Mouse (Mus musculus): Measurements from ENCODE around the gene Cmtm1. TPM values are rescaled to one million over a fixed set of nuclear protein-coding genes. Genes with fewer than 3 reads are reported as not detected.

Cmtm1 gene
- polyA plus RNA-seq, 2 experiments, result not detected

- Histone ChIP-seq H3K36me3 (ENCODE audit: control insufficient read depth, insufficient read depth, low read length) (peaks cover 52% of the 10 kb centered on the region), H3K9me3 (ENCODE audit: control insufficient read depth, low read length) (no peaks in the 10 kb centered on the region), H3K9ac (ENCODE audit: low read depth, low read length, severe bottlenecking) (no peak overlapping the region), H3K4me2 (replicated peaks; ENCODE audit: low read depth, low read length, severe bottlenecking) (no peak overlapping the region), H3K27ac (replicated peaks; ENCODE audit: low read depth, low read length) (no peak overlapping the region), H3K27me3 (ENCODE audit: control insufficient read depth, insufficient read depth, low read length) (no peaks in the 10 kb centered on the region), H3K4me1 (ENCODE audit: control insufficient read depth, insufficient read depth, low read length) (no peaks in the 10 kb centered on the region), H3K4me3 (replicated peaks; ENCODE audit: low read length) (no peak overlapping the region)
- no peak for ATAC-seq (ENCODE audit: low FRiP score, low read depth)
- WGBS, result 87% methylated on average over 5 of the region's 5 CpGs
- no peak for DNase-seq (ENCODE audit: low spot score)
- no peak for TF ChIP-seq POLR2A (IDR thresholded peaks at IDR 0.05; ENCODE audit: borderline replicate concordance, extremely low read depth, insufficient read depth, insufficient read length)
Measured at GRCm38 (mm10) chr8:104348971-104349370, 39.0 kb upstream of the Cmtm1 start.

- Histone ChIP-seq H3K4me3 (replicated peaks; ENCODE audit: low read length) (no peak overlapping the region), H3K36me3 (ENCODE audit: control insufficient read depth, insufficient read depth, low read length) (peaks cover 45% of the 10 kb centered on the region), H3K9me3 (ENCODE audit: control insufficient read depth, low read length) (no peaks in the 10 kb centered on the region), H3K27me3 (ENCODE audit: control insufficient read depth, insufficient read depth, low read length) (no peaks in the 10 kb centered on the region), H3K4me1 (ENCODE audit: control insufficient read depth, insufficient read depth, low read length) (peaks cover 3% of the 10 kb centered on the region), H3K9ac (ENCODE audit: low read depth, low read length, severe bottlenecking) (no peak overlapping the region), H3K4me2 (replicated peaks; ENCODE audit: low read depth, low read length, severe bottlenecking) (no peak overlapping the region), H3K27ac (replicated peaks; ENCODE audit: low read depth, low read length) (no peak overlapping the region)
- TF ChIP-seq POLR2A (IDR thresholded peaks at IDR 0.05; ENCODE audit: borderline replicate concordance, extremely low read depth, insufficient read depth, insufficient read length), result no peak
- DNase-seq (ENCODE audit: low spot score) (no peak), ATAC-seq (ENCODE audit: low FRiP score, low read depth) (no peak)
- 55% methylated on average over 12 of the region's 12 CpGs for WGBS
Measured at GRCm38 (mm10) chr8:104346706-104347105, 36.8 kb upstream of the Cmtm1 start.

DNA sequence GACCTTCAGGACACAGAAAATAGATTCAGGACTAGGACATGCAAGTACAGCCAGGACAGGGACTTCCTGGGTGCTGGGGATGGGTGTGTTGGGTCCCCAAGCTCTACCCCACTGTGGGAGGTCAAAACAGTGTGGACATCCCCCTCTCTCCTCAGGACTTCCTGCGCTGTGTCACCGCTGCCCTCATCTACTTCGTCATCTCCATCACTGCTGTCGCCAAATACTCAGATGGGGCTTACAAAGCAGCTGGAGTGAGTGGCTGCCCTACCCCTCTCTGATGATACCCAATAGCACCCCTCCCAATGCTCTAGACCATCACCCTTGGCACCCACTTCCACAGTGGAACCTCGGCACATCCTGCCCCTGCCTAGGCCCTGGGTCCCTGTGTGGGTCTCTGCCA is 34.7 kb upstream of the Cmtm1 start:
- no peaks in the 10 kb centered on the region for H3K9me3 ChIP-seq (ENCODE audit: control insufficient read depth, low read length)
- H3K4me2 ChIP-seq (replicated peaks; ENCODE audit: low read depth, low read length, severe bottlenecking), result no peak overlapping the region
- DNase-seq (ENCODE audit: low spot score), result no peak
- no peak for ATAC-seq (ENCODE audit: low FRiP score, low read depth)
- peaks cover 5% of the 10 kb centered on the region for H3K4me1 ChIP-seq (ENCODE audit: control insufficient read depth, insufficient read depth, low read length)
- no peak overlapping the region for H3K4me3 ChIP-seq (replicated peaks; ENCODE audit: low read length)
- 91% methylated on average over 5 of the region's 5 CpGs for WGBS
- no peak overlapping the region for H3K27ac ChIP-seq (replicated peaks; ENCODE audit: low read depth, low read length)
- H3K36me3 ChIP-seq (ENCODE audit: control insufficient read depth, insufficient read depth, low read length), result peaks cover 38% of the 10 kb centered on the region
- TF ChIP-seq POLR2A (IDR thresholded peaks at IDR 0.05; ENCODE audit: borderline replicate concordance, extremely low read depth, insufficient read depth, insufficient read length), result no peak
- H3K27me3 ChIP-seq (ENCODE audit: control insufficient read depth, insufficient read depth, low read length), result no peaks in the 10 kb centered on the region
- no peak overlapping the region for H3K9ac ChIP-seq (ENCODE audit: low read depth, low read length, severe bottlenecking)

- Histone ChIP-seq H3K9me3 (ENCODE audit: control insufficient read depth, low read length) (no peaks in the 10 kb centered on the region), H3K4me1 (ENCODE audit: control insufficient read depth, insufficient read depth, low read length) (peaks cover 5% of the 10 kb centered on the region), H3K9ac (ENCODE audit: low read depth, low read length, severe bottlenecking) (no peak overlapping the region), H3K4me2 (replicated peaks; ENCODE audit: low read depth, low read length, severe bottlenecking) (no peak overlapping the region), H3K4me3 (replicated peaks; ENCODE audit: low read length) (no peak overlapping the region), H3K36me3 (ENCODE audit: control insufficient read depth, insufficient read depth, low read length) (peaks cover 38% of the 10 kb centered on the region), H3K27me3 (ENCODE audit: control insufficient read depth, insufficient read depth, low read length) (no peaks in the 10 kb centered on the region), H3K27ac (replicated peaks; ENCODE audit: low read depth, low read length) (no peak overlapping the region)
- DNase-seq (ENCODE audit: low spot score) (peak; percentile 81), ATAC-seq (ENCODE audit: low FRiP score, low read depth) (peak; percentile 19; the same call in 1 of the 2 replicates)
- WGBS, result 16% methylated on average over 7 of the region's 7 CpGs
- no peak for TF ChIP-seq POLR2A (IDR thresholded peaks at IDR 0.05; ENCODE audit: borderline replicate concordance, extremely low read depth, insufficient read depth, insufficient read length)
Measured at GRCm38 (mm10) chr8:104343957-104344356, 34.0 kb upstream of the Cmtm1 start.

GRCm38 (mm10) chr8:104342426-104342825 is 32.5 kb upstream of the Cmtm1 start:
- H3K27ac ChIP-seq (replicated peaks; ENCODE audit: low read depth, low read length), result no peak overlapping the region
- ATAC-seq (ENCODE audit: low FRiP score, low read depth), result no peak
- no peak for TF ChIP-seq POLR2A (IDR thresholded peaks at IDR 0.05; ENCODE audit: borderline replicate concordance, extremely low read depth, insufficient read depth, insufficient read length)
- no peaks in the 10 kb centered on the region for H3K27me3 ChIP-seq (ENCODE audit: control insufficient read depth, insufficient read depth, low read length)
- H3K4me2 ChIP-seq (replicated peaks; ENCODE audit: low read depth, low read length, severe bottlenecking), result no peak overlapping the region
- H3K4me1 ChIP-seq (ENCODE audit: control insufficient read depth, insufficient read depth, low read length), result peaks cover 5% of the 10 kb centered on the region
- H3K9ac ChIP-seq (ENCODE audit: low read depth, low read length, severe bottlenecking), result no peak overlapping the region
- H3K9me3 ChIP-seq (ENCODE audit: control insufficient read depth, low read length), result no peaks in the 10 kb centered on the region
- no peak for DNase-seq (ENCODE audit: low spot score)
- WGBS, result 76% methylated on average over 5 of the region's 5 CpGs
- H3K4me3 ChIP-seq (replicated peaks; ENCODE audit: low read length), result no peak overlapping the region
- H3K36me3 ChIP-seq (ENCODE audit: control insufficient read depth, insufficient read depth, low read length), result peaks cover 33% of the 10 kb centered on the region

DNA sequence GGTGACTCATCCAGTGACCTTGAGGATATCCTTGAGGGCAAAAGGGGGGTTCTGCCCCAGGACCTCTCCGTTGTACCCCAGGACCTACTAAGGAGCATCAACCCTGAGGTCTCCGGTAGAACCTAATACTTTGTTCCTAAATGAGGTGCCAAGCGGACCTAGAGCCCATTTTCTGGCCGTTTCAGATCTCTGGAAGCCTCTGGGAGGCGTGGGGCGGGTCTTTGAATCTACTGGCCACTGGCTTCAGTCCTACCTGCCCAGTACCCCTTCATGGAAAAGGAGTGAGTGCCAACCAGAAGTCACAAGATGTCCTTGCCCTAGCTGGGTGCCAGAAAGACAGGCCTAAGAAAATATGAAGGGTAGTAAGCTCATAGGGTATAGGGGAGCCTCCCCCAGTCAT is 31.7 kb upstream of the Cmtm1 start:
- no peak for TF ChIP-seq POLR2A (IDR thresholded peaks at IDR 0.05; ENCODE audit: borderline replicate concordance, extremely low read depth, insufficient read depth, insufficient read length)
- Histone ChIP-seq H3K9me3 (ENCODE audit: control insufficient read depth, low read length) (no peaks in the 10 kb centered on the region), H3K4me2 (replicated peaks; ENCODE audit: low read depth, low read length, severe bottlenecking) (peak overlapping the region; percentile 85), H3K27ac (replicated peaks; ENCODE audit: low read depth, low read length) (no peak overlapping the region), H3K27me3 (ENCODE audit: control insufficient read depth, insufficient read depth, low read length) (no peaks in the 10 kb centered on the region), H3K9ac (ENCODE audit: low read depth, low read length, severe bottlenecking) (peak overlapping the region; percentile 89), H3K36me3 (ENCODE audit: control insufficient read depth, insufficient read depth, low read length) (peaks cover 25% of the 10 kb centered on the region), H3K4me1 (ENCODE audit: control insufficient read depth, insufficient read depth, low read length) (peaks cover 5% of the 10 kb centered on the region), H3K4me3 (replicated peaks; ENCODE audit: low read length) (peak overlapping the region; percentile 67)
- WGBS, result 43% methylated on average over 6 of the region's 6 CpGs
- DNase-seq (ENCODE audit: low spot score) (no peak), ATAC-seq (ENCODE audit: low FRiP score, low read depth) (no peak)

Measured in limb, embryonic 14.5 days (tissue).